Mouse (Mus musculus) lung, postnatal 36 days (tissue): ENCODE data around the gene Golgb1.

Experiments
- DNase-seq: peaks from one replicate; pipeline ENCODE4 v3.0.0; 2022; ENCODE audit warnings: mixed read lengths

Golgb1 gene

GRCm38 (mm10) chr16:36920410-36920809, 45.5 kb downstream of the Golgb1 start:
- DNase-seq, result no peak

GRCm38 (mm10) chr16:36921067-36921613, 46.2 kb downstream of the Golgb1 start:
- no peak for DNase-seq

- no peak for DNase-seq
These were observed 47.0 kb downstream of the Golgb1 start for GRCm38 (mm10) chr16:36921980-36922379.

GRCm38 (mm10) chr16:36924312-36924711, 49.4 kb downstream of the Golgb1 start:
- DNase-seq, result no peak

- DNase-seq, result no peak
These were observed 50.4 kb downstream of the Golgb1 start for GRCm38 (mm10) chr16:36925351-36925750.

- peak; percentile 63 for DNase-seq
These were observed 50.9 kb downstream of the Golgb1 start for GRCm38 (mm10) chr16:36925797-36926196.

GRCm38 (mm10) chr16:36926514-36927447, 51.8 kb downstream of the Golgb1 start:
- no peak for DNase-seq

GRCm38 (mm10) chr16:36927495-36928105, 52.7 kb downstream of the Golgb1 start:
- DNase-seq, result no peak

- no peak for DNase-seq
These were observed 53.2 kb downstream of the Golgb1 start for GRCm38 (mm10) chr16:36928106-36928500.

GRCm38 (mm10) chr16:36929216-36929615, 54.3 kb downstream of the Golgb1 start:
- no peak for DNase-seq

GRCm38 (mm10) chr16:36930231-36931136, 55.5 kb downstream of the Golgb1 start:
- DNase-seq, result peak; percentile 41

GRCm38 (mm10) chr16:36931381-36931780, 56.4 kb downstream of the Golgb1 start:
- no peak for DNase-seq

GRCm38 (mm10) chr16:36931976-36932375, 57.0 kb downstream of the Golgb1 start:
- no peak for DNase-seq

GRCm38 (mm10) chr16:36932546-36932945, 57.6 kb downstream of the Golgb1 start:
- no peak for DNase-seq

GRCm38 (mm10) chr16:36934131-36934840, 59.3 kb downstream of the Golgb1 start:
- DNase-seq, result peak; percentile 54

- DNase-seq, result peak; percentile 74
These were observed 60.1 kb downstream of the Golgb1 start, which contains the start of gene Hcls1 for GRCm38 (mm10) chr16:36934841-36935620. TSS of gene Hcls1 (plus strand) at chr16:36934983.

- DNase-seq, result peak; percentile 33
These were observed 60.9 kb downstream of the Golgb1 start for GRCm38 (mm10) chr16:36935814-36936213.

GRCm38 (mm10) chr16:36941137-36941727, 66.3 kb downstream of the Golgb1 start:
- DNase-seq, result peak; percentile 64

- DNase-seq, result no peak
These were observed 67.0 kb downstream of the Golgb1 start for GRCm38 (mm10) chr16:36941895-36942294.

GRCm38 (mm10) chr16:36943591-36943990, 68.7 kb downstream of the Golgb1 start:
- DNase-seq, result no peak
